Mouse (Mus musculus) limb, embryonic 11.5 days (tissue): ENCODE measurements around the gene Muc20. TPM values are rescaled to one million over a fixed set of nuclear protein-coding genes. Genes with fewer than 3 reads are reported as not detected.

ENCODE experiments used
- polyA plus RNA-seq: library from polyadenylated mRNA; unstranded; fragments of >200 nt; fragmentation: Nextera tagmentation; extraction: Ambion mirVana; gene quantifications from 2 replicates; pipeline ENCODE4 v1.2.1, GENCODE M21; 2014

The Muc20 gene
- polyA plus RNA-seq, 1 experiment from 2014 or later, result not detected

Other genes starting within 250 kb of the Muc20 start
- 52.5 and 53.7 TPM in 2 replicates for gene Tfrc, start 188.5 kb downstream of the Muc20 start, polyA plus RNA-seq
- gene Tnk2, start 153.6 kb downstream of the Muc20 start, polyA plus RNA-seq, result 8.9 and 9.2 TPM in 2 replicates
- not detected in 2 replicates for gene Muc4, start 61.5 kb downstream of the Muc20 start, polyA plus RNA-seq
- not detected in 2 replicates for gene Smbd1, start 13.0 kb upstream of the Muc20 start, polyA plus RNA-seq
- 120 and 123 TPM in 2 replicates for gene Fyttd1, start 80.1 kb upstream of the Muc20 start, polyA plus RNA-seq
- gene Rubcn, start 80.3 kb upstream of the Muc20 start, polyA plus RNA-seq, result 12.4 and 16.5 TPM in 2 replicates
- gene Lrch3, start 116.7 kb upstream of the Muc20 start, polyA plus RNA-seq, result 31.3 and 38.1 TPM in 2 replicates